Mouse (Mus musculus) olfactory bulb, adult 2 months (tissue): ENCODE measurements around the gene Fignl2. TPM values are rescaled to one million over a fixed set of nuclear protein-coding genes. Genes with fewer than 3 reads are reported as not detected.

ENCODE experiments used
- H3K27ac ChIP-seq: fragments of 200-500 bp; 2 replicates; pipeline ENCODE4 v1.5.1; 2012; ENCODE audit warnings: low read depth, low read length; ENCODE audit not compliant: insufficient read depth
- H3K4me1 ChIP-seq: fragments of 200-500 bp; 2 replicates; pipeline ENCODE4 v1.6.1; 2012; ENCODE audit warnings: low read length; ENCODE audit not compliant: control insufficient read depth, insufficient read depth
- H3K4me3 ChIP-seq: fragments of 200-500 bp; 2 replicates; pipeline ENCODE4 v1.5.1; 2012; ENCODE audit warnings: mild to moderate bottlenecking, low read depth, low read length, moderate library complexity; ENCODE audit not compliant: insufficient read depth
- CTCF ChIP-seq: fragments of 200-500 bp; IDR thresholded peaks from 2 replicates; pipeline ENCODE4 v1.5.1; 2012; ENCODE audit warnings: low read depth, mild to moderate bottlenecking, low read length, moderate library complexity; ENCODE audit not compliant: insufficient read depth
- POLR2A ChIP-seq: fragments of 200-500 bp; IDR thresholded peaks from 2 replicates; pipeline ENCODE4 v1.6.1; 2012; ENCODE audit warnings: mild to moderate bottlenecking, low read depth, low read length, moderate library complexity; ENCODE audit not compliant: insufficient read depth
- WGBS: fragments of 180-500 bp; shearing (Covaris S2); methylation state at CpG from one replicate; pipeline ENCODE4 v1.1.7; 2018; 5-methylcytosine and 5-hydroxymethylcytosine counted together
- polyA plus RNA-seq: library from polyadenylated mRNA; stranded (reverse); fragments of >200 nt; gene quantifications from 2 replicates; pipeline ENCODE4 v1.2.4, GENCODE M21; 2012; ENCODE audit warnings: low replicate concordance; ENCODE audit not compliant: missing spikeins, insufficient read depth, insufficient read length

Gene Fignl2
- polyA plus RNA-seq, 1 experiment = not detected

DNA sequence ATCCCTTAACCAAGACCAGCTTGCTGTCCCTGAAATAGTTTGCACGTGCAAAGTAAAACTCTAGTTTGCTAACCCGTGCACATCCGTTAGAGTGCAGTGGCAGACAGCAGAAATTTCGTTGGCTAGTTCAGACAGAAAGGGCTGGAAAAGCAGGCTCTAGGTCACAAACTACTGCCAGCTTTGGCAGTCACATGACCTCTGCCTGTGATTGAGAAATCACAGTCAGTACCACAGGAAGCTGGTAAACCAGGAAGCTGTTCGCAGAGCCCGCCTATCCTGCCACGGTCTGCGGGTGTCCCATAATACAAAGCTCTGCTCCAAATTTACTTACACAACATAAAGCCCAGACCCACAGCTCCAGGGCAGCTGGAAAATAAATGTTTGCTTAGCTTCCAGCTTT lies 34.8 kb upstream of the Fignl2 start:
- no peak for TF ChIP-seq CTCF
- no peak for TF ChIP-seq POLR2A
- WGBS = 68% methylated on average over 8 of the region's 8 CpGs
- Histone ChIP-seq H3K4me1 (0 out of 2 replicates have a peak, but pooled peaks cover 2% of the 10 kb centered on the region), H3K4me3 (no peak overlapping the region), H3K27ac (no peak overlapping the region; the same call in 1 of the 2 replicates)

- WGBS = 86% methylated on average over 5 of the region's 5 CpGs
Measured at GRCm38 (mm10) chr15:101107906-101108671, 29.7 kb upstream of the Fignl2 start.

DNA sequence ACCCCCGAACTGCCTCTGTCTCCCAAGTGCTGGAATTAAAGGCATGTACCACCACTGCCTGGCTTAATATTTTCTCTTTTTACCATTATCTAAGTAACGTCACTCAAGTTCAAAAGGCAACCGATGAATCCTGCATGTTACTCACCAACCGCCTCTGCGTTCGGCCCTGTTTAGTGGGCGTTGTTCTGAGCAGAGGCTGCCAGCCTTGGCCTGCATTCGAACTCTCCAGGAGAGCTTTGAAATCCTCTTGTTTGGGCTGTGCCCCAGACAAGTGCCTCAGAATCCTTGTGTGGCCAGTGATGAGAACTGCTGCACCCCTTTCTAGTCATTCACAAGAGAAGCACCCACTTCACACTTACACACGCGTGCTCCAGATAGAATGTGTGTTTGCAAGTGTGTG lies 27.6 kb upstream of the Fignl2 start:
- Histone ChIP-seq H3K27ac (no peak overlapping the region), H3K4me3 (peak overlapping the region; percentile 42; the same call in 1 of the 2 replicates), H3K4me1 (peaks cover 6% of the 10 kb centered on the region)
- TF ChIP-seq CTCF = no peak
- TF ChIP-seq POLR2A = no peak
- 57% methylated on average over 10 of the region's 10 CpGs for WGBS

More at GRCm38 (mm10) chr15:101107906-101108671, 29.7 kb upstream of the Fignl2 start:
- Histone ChIP-seq H3K27ac (no peak overlapping the region), H3K4me3 (no peak overlapping the region), H3K4me1 (peaks cover 6% of the 10 kb centered on the region)
- TF ChIP-seq POLR2A = no peak
- TF ChIP-seq CTCF = no peak

- 15% methylated on average over 12 of the region's 12 CpGs for WGBS
- Histone ChIP-seq H3K4me1 (peaks cover 6% of the 10 kb centered on the region), H3K4me3 (peak overlapping the region; percentile 42), H3K27ac (no peak overlapping the region)
- peak; percentile 66; the same call in 1 of the 2 replicates for TF ChIP-seq CTCF
- no peak for TF ChIP-seq POLR2A
Measured at GRCm38 (mm10) chr15:101105496-101105994, 27.2 kb upstream of the Fignl2 start.

DNA sequence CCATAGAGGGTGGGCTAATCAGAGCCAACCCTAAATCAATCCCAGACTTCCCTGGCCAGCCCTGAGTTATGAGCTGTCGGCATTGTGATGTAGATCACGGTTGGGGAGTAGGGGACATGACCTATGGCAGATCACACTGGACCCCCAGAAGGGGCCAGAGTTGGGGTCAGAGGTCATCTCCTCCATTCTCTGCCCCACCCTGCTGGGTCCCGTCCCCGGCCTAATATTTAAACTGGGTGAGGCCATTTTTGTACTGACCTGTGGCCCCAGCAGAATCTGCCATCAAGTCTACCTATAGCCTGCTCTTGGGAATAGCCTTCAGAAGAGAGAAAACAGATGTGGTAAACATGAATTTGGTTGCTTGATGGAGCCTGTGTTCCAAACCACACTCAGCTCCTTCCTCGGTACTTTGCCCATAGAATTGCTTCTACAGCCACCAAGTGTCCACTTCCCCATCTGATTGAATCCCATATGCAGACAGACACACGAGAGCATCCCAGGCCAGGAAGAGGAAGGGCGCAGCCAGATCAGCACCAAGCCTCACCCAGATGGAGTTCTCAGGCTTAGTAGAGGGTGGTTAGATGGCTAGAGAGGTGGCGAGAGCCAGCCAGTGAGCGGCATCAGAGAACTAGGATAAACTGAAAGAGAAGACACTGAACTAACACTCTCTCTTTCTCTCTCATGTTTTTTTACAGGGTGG lies 25.4 kb upstream of the Fignl2 start:
- Histone ChIP-seq H3K4me3 (no peak overlapping the region), H3K27ac (no peak overlapping the region), H3K4me1 (peaks cover 6% of the 10 kb centered on the region)
- TF ChIP-seq POLR2A = no peak
- no peak for TF ChIP-seq CTCF
- WGBS = 89% methylated on average over 9 of the region's 9 CpGs

DNA sequence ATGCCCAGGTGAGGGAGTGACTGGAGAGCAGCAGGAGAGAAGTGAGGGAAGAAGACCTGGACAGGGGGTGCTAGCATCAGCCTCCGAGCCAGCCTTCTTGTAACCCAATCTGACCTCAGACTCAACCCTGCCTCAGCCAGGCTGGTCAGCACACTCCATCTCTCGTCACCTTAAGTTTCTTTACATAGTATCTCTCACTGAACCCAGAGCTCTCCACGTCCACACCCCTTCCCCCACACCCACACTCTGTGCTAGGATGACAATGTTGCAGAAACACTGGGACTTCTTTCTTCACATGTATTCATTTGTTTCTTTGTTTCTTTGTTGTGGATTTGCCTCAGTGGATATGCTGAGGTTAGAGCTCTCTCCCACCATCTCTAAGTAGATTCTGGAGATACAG lies 22.6 kb upstream of the Fignl2 start:
- no peak overlapping the region for H3K4me3 ChIP-seq
- no peak for TF ChIP-seq CTCF
- no peak for TF ChIP-seq POLR2A
- WGBS = 89% methylated on average over 3 of the region's 3 CpGs
- peaks cover 12% of the 10 kb centered on the region for H3K4me1 ChIP-seq
- no peak overlapping the region for H3K27ac ChIP-seq

- no peak for TF ChIP-seq POLR2A
- TF ChIP-seq CTCF = no peak
- WGBS = 37% methylated on average over 28 of the region's 28 CpGs
- H3K4me3 ChIP-seq = no peak overlapping the region
- no peak overlapping the region for H3K27ac ChIP-seq
- H3K4me1 ChIP-seq = peaks cover 12% of the 10 kb centered on the region
Measured at GRCm38 (mm10) chr15:101097985-101098651, 19.8 kb upstream of the Fignl2 start.

GRCm38 (mm10) chr15:101095392-101095791 lies 17.0 kb upstream of the Fignl2 start:
- 80% methylated on average over 3 of the region's 3 CpGs for WGBS
- Histone ChIP-seq H3K27ac (no peak overlapping the region), H3K4me1 (peaks cover 21% of the 10 kb centered on the region), H3K4me3 (no peak overlapping the region)
- no peak for TF ChIP-seq POLR2A
- TF ChIP-seq CTCF = no peak

GRCm38 (mm10) chr15:101094979-101095378 lies 16.6 kb upstream of the Fignl2 start:
- TF ChIP-seq CTCF (no peak), POLR2A (no peak)
- Histone ChIP-seq H3K27ac (no peak overlapping the region), H3K4me1 (peaks cover 21% of the 10 kb centered on the region), H3K4me3 (no peak overlapping the region)
- WGBS = 86% methylated on average over 9 of the region's 9 CpGs
